Mouse (Mus musculus) CH12.LX (cell line): ENCODE data around the gene Clec2d. TPM values are rescaled to one million over a fixed set of nuclear protein-coding genes. Genes with fewer than 3 reads are reported as not detected.

Experiments used
- DNase-seq: peaks from one replicate; pipeline ENCODE4 v3.0.0-alpha.2; 2013; ENCODE audit errors: extremely low read depth
- H3K27ac ChIP-seq: 2 replicates; pipeline ENCODE4 v1.5.1; 2012; ENCODE audit warnings: low read depth, mild to moderate bottlenecking, control low read depth, moderate library complexity; ENCODE audit not compliant: insufficient read depth
- H3K27me3 ChIP-seq: replicated peaks from 2 replicates; pipeline ENCODE3; 2012; ENCODE audit warnings: inconsistent platforms
- H3K36me3 ChIP-seq, 2 experiments: replicated peaks in 1 of 2; 2 replicates each; pipeline versions ENCODE3 to v1.6.1; 2012; ENCODE audit warnings: inconsistent platforms in 1 of 2, low read length in 1 of 2, mild to moderate bottlenecking in 1 of 2, mixed read lengths in 1 of 2, moderate library complexity in 1 of 2; ENCODE audit not compliant: control insufficient read depth in 1 of 2, insufficient read depth in 1 of 2
- H3K4me1 ChIP-seq, 2 experiments: 2 replicates each; pipeline ENCODE4 v1.6.1; 2012; ENCODE audit warnings: inconsistent platforms in 1 of 2, moderate library complexity in 1 of 2; ENCODE audit not compliant: insufficient read depth in 2 of 2, control insufficient read depth in 1 of 2
- H3K4me2 ChIP-seq: 2 replicates; pipeline ENCODE4 v1.6.1; 2012; ENCODE audit warnings: low read depth, mild to moderate bottlenecking, control low read depth; ENCODE audit not compliant: poor library complexity, insufficient read depth, severe bottlenecking
- H3K4me3 ChIP-seq, 3 experiments: fragments of 150-350 bp in 1 of 3; sonication (generic) in 1 of 3; replicated peaks in 1 of 3; 2 replicates each; pipeline versions ENCODE3 to v1.5.1; 2011 to 2012; ENCODE audit warnings: low read depth in 2 of 3, low read length in 2 of 3, mild to moderate bottlenecking in 2 of 3, moderate library complexity in 2 of 3, control low read depth in 1 of 3, improper control_type of control experiment in 1 of 3, inconsistent platforms in 1 of 3, mixed read lengths in 1 of 3; ENCODE audit not compliant: poor library complexity in 1 of 3
- H3K79me2 ChIP-seq: replicated peaks from 2 replicates; pipeline ENCODE4 v1.6.1; 2012; ENCODE audit warnings: mild to moderate bottlenecking, moderate library complexity; ENCODE audit not compliant: control insufficient read depth, poor library complexity, insufficient read depth, severe bottlenecking; ENCODE audit errors: extremely low read depth
- H3K9ac ChIP-seq: 2 replicates; pipeline ENCODE4 v1.6.1; 2012; ENCODE audit warnings: low read depth, mild to moderate bottlenecking, control low read depth, moderate library complexity; ENCODE audit not compliant: insufficient read depth
- H3K9me3 ChIP-seq: replicated peaks from 2 replicates; pipeline ENCODE3; 2012; ENCODE audit warnings: low read length, inconsistent platforms, mixed read lengths
- CHD2 ChIP-seq: IDR thresholded peaks from 2 replicates; pipeline ENCODE4 v1.6.1; 2011; ENCODE audit warnings: low read length, improper control_type of control experiment
- CTCF ChIP-seq, 2 experiments: IDR thresholded peaks in 1 of 2; conservative IDR thresholded peaks in 1 of 2; 2 replicates each; pipeline ENCODE4 v1.5.1; 2011 to 2012; ENCODE audit warnings: low read depth in 2 of 2, low read length in 2 of 2, improper control_type of control experiment in 1 of 2, inconsistent platforms in 1 of 2, mild to moderate bottlenecking in 1 of 2, moderate library complexity in 1 of 2
- ELF1 ChIP-seq: IDR thresholded peaks from 2 replicates; pipeline ENCODE4 v1.6.1; 2014; ENCODE audit warnings: low read depth, mild to moderate bottlenecking, inconsistent platforms, low read length, improper control_type of control experiment
- ETS1 ChIP-seq: conservative IDR thresholded peaks from 2 replicates; pipeline ENCODE4 v1.6.1; 2012; ENCODE audit warnings: low read depth, mild to moderate bottlenecking, inconsistent platforms, low read length, improper control_type of control experiment, moderate library complexity
- GABPA ChIP-seq: IDR thresholded peaks from 2 replicates; pipeline ENCODE4 v1.6.1; 2012; ENCODE audit warnings: low read depth, low read length, improper control_type of control experiment, inconsistent platforms; ENCODE audit not compliant: insufficient replicate concordance
- HCFC1 ChIP-seq: IDR thresholded peaks from 2 replicates; pipeline ENCODE4 v1.6.1; 2012; ENCODE audit warnings: low read depth, mild to moderate bottlenecking, inconsistent platforms, low read length, improper control_type of control experiment
- JUN ChIP-seq: IDR thresholded peaks from 2 replicates; pipeline ENCODE4 v1.6.1; 2011; ENCODE audit warnings: low read depth, mild to moderate bottlenecking, low read length, improper control_type of control experiment, moderate library complexity; ENCODE audit not compliant: insufficient read depth
- KAT2A ChIP-seq: IDR thresholded peaks from 2 replicates; pipeline ENCODE4 v1.6.1; 2012; ENCODE audit warnings: low read length, improper control_type of control experiment, inconsistent platforms; ENCODE audit not compliant: insufficient replicate concordance
- MAFK ChIP-seq: IDR thresholded peaks from 2 replicates; pipeline ENCODE4 v1.6.1; 2011; ENCODE audit warnings: low read length, improper control_type of control experiment; ENCODE audit not compliant: insufficient replicate concordance
- MAZ ChIP-seq: IDR thresholded peaks from 2 replicates; pipeline ENCODE4 v1.6.1; 2012; ENCODE audit warnings: low read depth, mild to moderate bottlenecking, inconsistent platforms, low read length, improper control_type of control experiment, moderate library complexity
- MXI1 ChIP-seq: IDR thresholded peaks from 2 replicates; pipeline ENCODE4 v1.6.1; 2011; ENCODE audit warnings: mild to moderate bottlenecking, low read depth, low read length, improper control_type of control experiment
- NELFE ChIP-seq: IDR thresholded peaks from 2 replicates; pipeline ENCODE4 v1.6.1; 2011; ENCODE audit warnings: low read depth, low read length, improper control_type of control experiment
- NRF1 ChIP-seq: IDR thresholded peaks from 2 replicates; pipeline ENCODE4 v1.6.1; 2014; ENCODE audit warnings: low read depth, mild to moderate bottlenecking, inconsistent platforms, low read length, improper control_type of control experiment, moderate library complexity
- PAX5 ChIP-seq: IDR thresholded peaks from 2 replicates; pipeline ENCODE4 v1.6.1; 2012; ENCODE audit warnings: low read length, inconsistent platforms, mixed read lengths
- RAD21 ChIP-seq: IDR thresholded peaks from 2 replicates; pipeline ENCODE4 v1.6.1; 2011; ENCODE audit warnings: low read depth, mild to moderate bottlenecking, low read length, improper control_type of control experiment, moderate library complexity
- SIN3A ChIP-seq: IDR thresholded peaks from 2 replicates; pipeline ENCODE4 v1.6.1; 2012; ENCODE audit warnings: low read length, improper control_type of control experiment, inconsistent platforms
- TBP ChIP-seq: conservative IDR thresholded peaks from 2 replicates; pipeline ENCODE4 v1.6.1; 2011; ENCODE audit warnings: low read depth, low read length, improper control_type of control experiment
- USF2 ChIP-seq: conservative IDR thresholded peaks from 2 replicates; pipeline ENCODE4 v1.6.1; 2011; ENCODE audit warnings: low read depth, low read length, improper control_type of control experiment
- ZMIZ1 ChIP-seq: IDR thresholded peaks from 2 replicates; pipeline ENCODE4 v1.6.1; 2012; ENCODE audit warnings: low read depth, mild to moderate bottlenecking, inconsistent platforms, low read length, improper control_type of control experiment
- ZNF384 ChIP-seq: IDR thresholded peaks from 2 replicates; pipeline ENCODE4 v1.6.1; 2012; ENCODE audit warnings: low read depth, low read length, improper control_type of control experiment, inconsistent platforms
- dilution Hi-C: fragments of 300-500 bp; cut with MboI; formaldehyde crosslinking; loops from 2 replicates; pipeline ENCODE4 v1.14.3; 2020; ENCODE audit warnings: low sequenced_read_pairs; ENCODE audit not compliant: extremely low pct_unique_long_range_greater_than_20kb, extremely low pct_ligation_motif_present
- in situ Hi-C: fragments of 300-500 bp; cut with MboI; formaldehyde crosslinking; loops from 3 replicates; pipeline ENCODE4 v1.14.3; 2019; ENCODE audit warnings: low sequenced_read_pairs, low pct_ligation_motif_present, low pct_unique_long_range_greater_than_20kb, mixed read lengths
- polyA plus RNA-seq: library from polyadenylated mRNA; unstranded; fragments of >175 nt; gene quantifications from 2 replicates; pipeline ENCODE4 v1.2.1, GENCODE M21; 2012; ENCODE audit warnings: low read depth; ENCODE audit not compliant: insufficient read length
- total RNA-seq, 2 experiments: library from RNA; depleted of rRNA; stranded (reverse); fragments of 300-350 nt in 1 of 2; fragments of >200 nt in 1 of 2; gene quantifications; 2 replicates each; pipeline ENCODE4 v1.2.3; 2012 to 2014

Gene Clec2d
- total and polyA plus RNA-seq, 3 experiments: 5.1 to 50.7 (median 25.9) TPM

- Histone ChIP-seq H3K27me3 (no peaks in the 10 kb centered on the region), H3K27ac (no peak overlapping the region), H3K4me3 (no peak overlapping the region), H3K9ac (no peak overlapping the region), H3K4me2 (no peak overlapping the region), H3K36me3 (no peaks in the 10 kb centered on the region), H3K79me2 (no peaks in the 10 kb centered on the region), H3K9me3 (peaks cover 3% of the 10 kb centered on the region), H3K4me1 (peaks cover 5 to 35% of the 10 kb centered on the region in 2 experiments)
- TF ChIP-seq RAD21 (no peak), NELFE (no peak), KAT2A (no peak), USF2 (no peak), HCFC1 (no peak), MXI1 (no peak), JUN (no peak), CTCF (conservative IDR thresholded peaks at IDR 0.05 in 1 of 2, IDR thresholded peaks at IDR 0.05 in 1 of 2; ENCODE audit: low read depth in 2 of 2, low read length in 2 of 2) (no peak)
- dilution Hi-C loops: no loop called here
- no peak for DNase-seq
- in situ Hi-C loops: no loop called here
These were observed 32.2 kb downstream of the Clec2d start for GRCm38 (mm10) chr6:129212421-129213195.

DNA sequence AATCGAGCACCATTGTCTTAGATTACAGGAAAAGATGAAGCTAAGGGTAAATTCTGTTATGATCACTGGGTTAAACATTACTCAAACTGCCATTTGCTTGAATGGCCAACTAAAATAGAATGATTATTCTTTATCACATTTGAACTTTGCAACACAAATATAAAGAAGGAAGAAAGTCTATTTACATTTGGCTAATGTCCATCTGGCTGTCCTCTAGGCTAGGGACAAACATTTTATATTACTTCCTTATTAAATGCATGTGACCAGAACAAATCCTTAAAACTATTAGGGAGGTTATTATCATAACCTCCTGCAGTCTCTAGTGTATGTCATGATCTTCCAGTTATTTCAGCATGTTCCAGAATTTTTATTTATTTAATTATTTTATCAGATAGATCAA is 33.1 kb downstream of the Clec2d start:
- in situ Hi-C loops (no loop called here), dilution Hi-C loops (no loop called here)
- Histone ChIP-seq H3K9me3 (peaks cover 5% of the 10 kb centered on the region), H3K36me3 (no peaks in the 10 kb centered on the region), H3K4me3 (no peak overlapping the region), H3K27ac (no peak overlapping the region), H3K4me1 (peaks cover 9 to 33% of the 10 kb centered on the region in 2 experiments), H3K9ac (no peak overlapping the region), H3K79me2 (no peaks in the 10 kb centered on the region), H3K4me2 (no peak overlapping the region), H3K27me3 (no peaks in the 10 kb centered on the region)
- DNase-seq: no peak
- TF ChIP-seq MAFK (no peak), SIN3A (no peak), NRF1 (no peak), HCFC1 (no peak), ZMIZ1 (no peak), KAT2A (no peak), ZNF384 (no peak), CHD2 (no peak), TBP (no peak), ELF1 (no peak), PAX5 (no peak), RAD21 (no peak), GABPA (no peak), MAZ (no peak), CTCF (conservative IDR thresholded peaks at IDR 0.05 in 1 of 2, IDR thresholded peaks at IDR 0.05 in 1 of 2; ENCODE audit: low read depth in 2 of 2, low read length in 2 of 2) (no peak), JUN (no peak), ETS1 (no peak)
